Mouse (Mus musculus) midbrain, embryonic 16.5 days (tissue): ENCODE measurements at regions not wholly inside any gene's neighbourhood (a gene's known extent, or its start where the extent isn't known, plus 50 kb on each side); places are given as distances from the start of the nearest gene placed in this dataset.

Experiments
- ATAC-seq: fragments of 200-750 bp; cut with Nextera tagmentation; 2 replicates; pipeline ENCODE4 v1.8.0; 2017; ENCODE audit warnings: moderate TSS enrichment
- H3K27ac ChIP-seq: fragments of 300-500 bp; sonication (generic); 2 replicates; pipeline ENCODE4 v1.5.1; 2014; ENCODE audit warnings: mild to moderate bottlenecking, low read length, mixed read lengths
- H3K27me3 ChIP-seq: fragments of 300-500 bp; sonication (generic); 2 replicates; pipeline ENCODE4 v1.6.1; 2014; ENCODE audit warnings: low read depth, low read length, mixed read lengths; ENCODE audit not compliant: control insufficient read depth, insufficient read depth
- H3K36me3 ChIP-seq: fragments of 300-500 bp; sonication (generic); 2 replicates; pipeline ENCODE4 v1.6.1; 2014; ENCODE audit warnings: mild to moderate bottlenecking, low read length, moderate library complexity, mixed read lengths; ENCODE audit not compliant: control insufficient read depth, insufficient read depth
- H3K4me1 ChIP-seq: fragments of 300-500 bp; sonication (generic); 2 replicates; pipeline ENCODE4 v1.6.1; 2014; ENCODE audit warnings: mild to moderate bottlenecking, low read length, mixed read lengths; ENCODE audit not compliant: control insufficient read depth, insufficient read depth
- H3K4me2 ChIP-seq: fragments of 300-500 bp; sonication (generic); 2 replicates; pipeline ENCODE4 v1.6.1; 2014; ENCODE audit warnings: mild to moderate bottlenecking, low read length, mixed read lengths
- H3K4me3 ChIP-seq: fragments of 300-500 bp; sonication (generic); 2 replicates; pipeline ENCODE4 v1.5.1; 2014; ENCODE audit warnings: low read depth, mild to moderate bottlenecking, low read length, moderate library complexity, mixed read lengths
- H3K9ac ChIP-seq: fragments of 300-500 bp; sonication (generic); 2 replicates; pipeline ENCODE4 v1.6.1; 2014; ENCODE audit warnings: low read depth, low read length, mixed read lengths
- H3K9me3 ChIP-seq: fragments of 300-500 bp; sonication (generic); replicated peaks from 2 replicates; pipeline ENCODE4 v1.6.1; 2014; ENCODE audit warnings: mild to moderate bottlenecking, low read length, mixed read lengths; ENCODE audit not compliant: control insufficient read depth, poor library complexity, severe bottlenecking
- WGBS: fragments of 180-500 bp; shearing (Covaris S2); extraction: QIAGEN DNeasy Blood & Tissue Kit; methylation state at CpG from one replicate; pipeline ENCODE4 v1.1.7; 2014; 5-methylcytosine and 5-hydroxymethylcytosine counted together

DNA sequence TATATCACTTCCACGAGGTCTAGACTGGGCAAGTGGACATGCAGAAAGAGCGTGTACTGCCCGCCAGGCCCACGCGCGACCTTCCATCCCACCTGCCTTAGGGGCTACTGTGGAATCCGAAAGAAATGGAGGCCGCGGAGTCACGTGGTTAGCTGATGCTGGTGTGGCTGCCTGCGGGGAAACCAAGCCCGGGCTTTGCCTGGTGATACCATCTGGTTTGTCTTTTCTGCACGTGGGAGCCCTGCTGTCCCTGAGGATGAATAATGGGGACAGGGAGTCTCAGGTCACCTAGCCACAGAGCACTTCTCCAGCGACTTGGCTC is 86.2 kb downstream of the 2410131K14Rik start:
- no peaks in the 10 kb centered on the region for H3K36me3 ChIP-seq
- peak overlapping the region; percentile 43 for H3K4me3 ChIP-seq
- ATAC-seq, result no peak
- H3K4me1 ChIP-seq, result peaks cover 29% of the 10 kb centered on the region
- H3K27ac ChIP-seq, result no peak overlapping the region
- H3K9ac ChIP-seq, result peak overlapping the region; percentile 4; the same call in 1 of the 2 replicates
- peaks cover 3% of the 10 kb centered on the region for H3K27me3 ChIP-seq
- H3K9me3 ChIP-seq, result no peaks in the 10 kb centered on the region
- peak overlapping the region; percentile 85 for H3K4me2 ChIP-seq
- WGBS, result 22% methylated on average over 14 of the region's 14 CpGs

DNA sequence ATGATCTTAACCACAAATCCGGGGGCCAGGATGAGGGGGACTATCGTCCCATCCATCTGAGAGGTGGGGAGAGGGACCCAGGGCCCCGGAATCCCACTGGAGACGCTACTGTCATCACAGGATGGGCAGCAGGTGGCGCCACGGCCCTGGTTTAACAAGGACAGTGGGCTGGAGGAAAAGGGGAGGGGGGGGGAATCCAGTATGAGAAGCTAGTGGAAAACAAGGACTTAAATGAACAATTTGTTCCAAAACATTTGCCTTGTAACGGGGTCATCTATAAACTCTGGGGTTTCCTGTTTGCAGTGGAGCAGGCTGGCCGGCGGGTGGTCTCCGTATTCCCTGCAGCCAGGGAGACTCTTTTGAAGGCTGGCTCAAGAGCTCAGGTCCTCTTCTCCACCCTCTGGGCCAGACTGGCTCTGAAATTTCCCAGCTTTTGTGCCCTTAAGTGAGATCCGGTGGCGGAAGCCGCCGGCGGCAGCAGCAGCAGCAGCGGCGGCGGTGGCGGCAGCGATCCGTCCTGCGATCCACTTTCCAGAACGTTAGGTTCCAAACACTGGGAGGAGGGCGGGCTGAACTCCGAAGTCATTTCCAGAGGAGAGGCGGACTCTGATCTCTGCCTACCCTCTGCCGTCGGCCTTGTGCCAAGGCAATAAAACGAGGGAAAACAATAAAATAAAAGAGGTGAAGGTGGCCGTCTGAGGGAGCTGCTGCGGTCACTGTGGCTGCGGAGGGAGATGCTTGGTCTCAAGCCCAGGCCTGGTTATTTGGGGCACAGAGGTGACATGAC is 86.8 kb downstream of the 2410131K14Rik start:
- H3K9me3 ChIP-seq, result no peaks in the 10 kb centered on the region
- WGBS, result under 1% methylated on average over 32 of the region's 32 CpGs
- peaks cover 26% of the 10 kb centered on the region for H3K4me1 ChIP-seq
- peaks cover 3% of the 10 kb centered on the region for H3K27me3 ChIP-seq
- peak; percentile 63; the same call in 1 of the 2 replicates for ATAC-seq
- peak overlapping the region; percentile 69 for H3K9ac ChIP-seq
- peak overlapping the region; percentile 85 for H3K4me2 ChIP-seq
- H3K27ac ChIP-seq, result peak overlapping the region; percentile 58; the same call in 1 of the 2 replicates
- no peaks in the 10 kb centered on the region for H3K36me3 ChIP-seq
- H3K4me3 ChIP-seq, result peak overlapping the region; percentile 43

DNA sequence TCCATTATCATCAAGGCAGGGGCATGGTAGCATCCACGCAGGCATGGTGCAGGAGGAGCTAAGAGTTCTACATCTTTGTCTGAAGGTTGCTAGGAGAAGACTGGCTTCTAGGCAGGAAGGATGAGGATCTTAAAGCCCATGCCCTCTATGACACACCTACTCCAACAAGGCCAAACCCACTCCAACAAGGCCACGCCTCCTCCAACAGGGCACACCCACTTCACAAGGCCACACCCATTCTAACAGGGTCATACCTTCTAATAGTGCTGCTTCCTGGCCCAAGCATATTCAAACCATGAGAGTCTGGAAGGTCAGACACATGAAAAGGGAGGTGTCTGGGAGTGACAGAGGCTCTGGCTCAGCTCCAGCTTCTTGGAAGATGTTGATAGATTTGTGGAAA is 89.0 kb downstream of the 2410131K14Rik start:
- H3K9me3 ChIP-seq, result no peaks in the 10 kb centered on the region
- no peak for ATAC-seq
- H3K9ac ChIP-seq, result no peak overlapping the region
- H3K36me3 ChIP-seq, result no peaks in the 10 kb centered on the region
- H3K4me2 ChIP-seq, result no peak overlapping the region
- WGBS, result 93% methylated on average over 2 of the region's 2 CpGs
- H3K27ac ChIP-seq, result no peak overlapping the region
- no peak overlapping the region for H3K4me3 ChIP-seq
- peaks cover 3% of the 10 kb centered on the region for H3K27me3 ChIP-seq
- peaks cover 13% of the 10 kb centered on the region for H3K4me1 ChIP-seq

DNA sequence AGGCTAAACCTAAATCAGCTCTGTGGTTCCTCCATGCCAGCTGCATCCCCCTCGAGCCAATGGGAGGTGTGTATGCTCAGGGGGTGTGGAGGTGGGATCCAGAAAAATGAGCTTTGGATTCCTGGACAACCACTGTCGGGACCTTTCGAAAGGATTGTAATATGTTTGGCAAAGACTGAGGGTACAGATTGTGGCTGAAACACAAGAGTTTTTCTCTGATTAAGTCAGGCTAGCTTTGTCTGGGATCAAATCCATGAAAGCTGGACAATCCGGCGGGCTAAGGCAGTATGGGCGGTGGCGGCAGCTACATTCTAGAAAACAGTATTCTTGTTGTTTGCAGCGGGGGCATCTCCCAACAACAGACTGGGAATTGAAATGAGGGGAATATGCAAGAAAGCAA is 93.2 kb downstream of the 2410131K14Rik start:
- no peak for ATAC-seq
- no peaks in the 10 kb centered on the region for H3K9me3 ChIP-seq
- H3K9ac ChIP-seq, result no peak overlapping the region
- H3K27me3 ChIP-seq, result no peaks in the 10 kb centered on the region; the same call in 1 of the 2 replicates
- H3K4me2 ChIP-seq, result no peak overlapping the region
- H3K4me1 ChIP-seq, result no peaks in the 10 kb centered on the region
- H3K27ac ChIP-seq, result no peak overlapping the region
- H3K4me3 ChIP-seq, result no peak overlapping the region
- no peaks in the 10 kb centered on the region for H3K36me3 ChIP-seq
- WGBS, result 83% methylated on average over 8 of the region's 8 CpGs

DNA sequence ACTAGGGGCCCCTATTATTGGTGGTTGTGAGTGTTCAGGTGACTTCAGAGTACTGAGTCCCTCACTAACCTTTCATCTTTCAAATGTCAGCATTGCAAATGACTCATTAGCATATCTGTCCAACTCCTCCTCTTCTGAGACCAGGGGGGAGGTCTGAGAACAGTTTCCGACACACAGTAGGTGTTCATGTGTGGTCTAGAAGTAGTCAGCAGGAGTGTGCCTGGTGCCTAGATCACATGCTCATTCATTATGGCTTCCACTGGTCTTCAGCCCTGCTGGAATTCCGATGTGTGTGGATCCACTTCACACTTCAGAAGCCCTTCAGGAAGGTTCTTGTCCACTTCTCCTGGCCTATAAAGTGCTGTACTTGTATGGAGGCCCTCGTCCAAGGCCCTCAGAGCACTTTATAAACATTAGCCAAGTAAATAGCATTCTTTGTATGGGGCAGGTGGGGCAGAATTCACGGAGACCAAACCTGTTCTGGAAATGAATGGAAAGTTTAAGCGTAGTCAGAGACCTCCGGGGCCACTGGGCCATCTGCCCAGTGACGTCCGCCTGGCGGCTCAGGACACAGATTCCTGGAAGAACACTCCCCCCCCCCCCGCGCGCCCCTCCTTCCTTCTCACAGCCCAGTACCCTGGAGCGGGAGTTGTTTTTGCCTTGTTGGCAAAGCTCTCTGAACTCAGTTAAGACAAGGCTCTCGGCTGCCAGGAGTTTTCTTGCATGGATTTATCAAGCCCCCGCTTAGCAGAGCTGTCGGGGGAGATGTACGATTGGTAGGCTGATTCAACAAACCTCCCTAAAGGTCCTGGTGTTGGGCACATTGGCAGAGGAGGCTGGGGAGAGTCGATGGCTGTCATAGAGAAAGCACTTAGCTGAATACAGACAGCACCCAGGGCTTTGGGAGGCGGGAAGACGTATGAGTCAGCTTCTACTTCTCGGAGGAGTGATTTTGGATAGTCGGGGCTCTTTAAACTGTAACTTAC is 94.9 kb downstream of the 2410131K14Rik start:
- ATAC-seq, result no peak
- no peak overlapping the region for H3K4me3 ChIP-seq
- H3K4me2 ChIP-seq, result no peak overlapping the region
- WGBS, result 54% methylated on average over 22 of the region's 22 CpGs
- H3K4me1 ChIP-seq, result peaks cover 8% of the 10 kb centered on the region
- H3K9ac ChIP-seq, result no peak overlapping the region
- H3K27me3 ChIP-seq, result no peaks in the 10 kb centered on the region
- H3K36me3 ChIP-seq, result no peaks in the 10 kb centered on the region
- no peaks in the 10 kb centered on the region for H3K9me3 ChIP-seq
- H3K27ac ChIP-seq, result no peak overlapping the region

DNA sequence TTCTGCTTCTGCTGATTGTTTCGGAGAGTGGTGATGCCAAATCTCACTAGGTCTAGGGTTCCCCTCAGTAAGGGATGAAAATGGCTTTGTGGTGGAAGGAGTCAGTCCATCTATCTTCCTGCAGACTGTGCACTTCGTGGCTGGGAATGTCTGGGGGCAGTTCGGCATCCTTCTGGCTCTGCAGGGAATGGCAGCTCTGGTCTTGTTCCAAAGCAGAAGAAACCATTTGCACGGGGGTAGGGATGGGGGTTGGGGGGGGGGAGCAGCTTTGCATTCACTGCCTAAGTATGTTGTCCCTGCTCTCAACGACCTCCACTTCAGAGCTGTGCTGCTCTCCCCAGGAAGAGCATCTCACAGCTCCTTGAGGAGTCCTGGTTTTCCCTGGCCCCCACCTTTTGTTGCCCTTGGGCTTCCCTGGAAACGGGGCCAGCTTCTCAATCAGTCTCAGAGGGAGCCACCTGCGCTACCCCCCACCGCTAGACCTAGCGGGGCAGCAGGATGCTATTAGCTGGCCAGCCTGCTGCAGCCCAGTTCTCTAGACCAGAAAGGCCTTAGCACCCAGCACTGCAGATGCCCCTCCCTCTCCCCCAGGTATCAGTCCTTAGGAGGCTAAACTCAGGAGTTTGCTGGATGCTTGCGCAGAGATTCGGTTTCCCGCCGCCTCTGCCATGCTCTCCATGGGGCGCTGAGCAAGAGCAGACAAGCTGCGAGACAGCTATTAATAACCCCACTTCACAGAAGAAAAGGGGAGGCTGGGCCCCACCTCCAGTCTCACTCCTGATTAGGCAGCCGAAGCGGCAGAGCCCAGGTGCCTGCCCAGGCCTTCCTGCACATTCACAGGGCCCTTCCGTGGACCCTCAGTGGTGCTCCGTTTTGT is 98.7 kb downstream of the 2410131K14Rik start:
- Histone ChIP-seq H3K27ac (no peak overlapping the region), H3K9ac (peak overlapping the region; percentile 28; the same call in 1 of the 2 replicates), H3K9me3 (no peaks in the 10 kb centered on the region), H3K4me3 (no peak overlapping the region), H3K4me1 (peaks cover 8% of the 10 kb centered on the region), H3K36me3 (no peaks in the 10 kb centered on the region), H3K4me2 (0 out of 2 replicates have a peak overlapping the region, but pooled peaks have one; percentile 23), H3K27me3 (no peaks in the 10 kb centered on the region)
- 22% methylated on average over 19 of the region's 19 CpGs for WGBS
- ATAC-seq, result no peak

DNA sequence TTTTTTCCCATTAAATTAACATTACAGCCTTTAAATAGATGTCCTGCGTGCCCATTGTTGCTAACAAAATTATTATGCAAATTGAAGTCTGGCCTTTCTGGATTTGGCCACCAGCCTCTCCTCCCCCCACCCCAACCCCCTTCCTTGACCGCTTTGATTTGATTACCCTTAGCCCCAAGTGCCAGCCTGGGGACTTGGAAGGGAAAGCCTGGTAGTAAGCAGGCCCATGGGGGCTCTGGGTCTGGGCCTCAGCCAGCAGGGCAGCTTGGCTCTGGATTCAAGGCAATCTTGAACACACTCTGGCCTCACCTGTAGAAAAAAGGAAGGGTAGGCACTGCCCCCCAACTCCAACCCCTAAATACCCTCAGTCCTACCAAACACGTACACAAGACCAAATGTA is 100.2 kb downstream of the 2410131K14Rik start:
- Histone ChIP-seq H3K9ac (no peak overlapping the region), H3K4me3 (no peak overlapping the region), H3K4me1 (peaks cover 8% of the 10 kb centered on the region), H3K27ac (no peak overlapping the region), H3K9me3 (no peaks in the 10 kb centered on the region), H3K27me3 (no peaks in the 10 kb centered on the region), H3K4me2 (no peak overlapping the region), H3K36me3 (no peaks in the 10 kb centered on the region)
- ATAC-seq, result no peak
- 52% methylated on average over 3 of the region's 3 CpGs for WGBS

DNA sequence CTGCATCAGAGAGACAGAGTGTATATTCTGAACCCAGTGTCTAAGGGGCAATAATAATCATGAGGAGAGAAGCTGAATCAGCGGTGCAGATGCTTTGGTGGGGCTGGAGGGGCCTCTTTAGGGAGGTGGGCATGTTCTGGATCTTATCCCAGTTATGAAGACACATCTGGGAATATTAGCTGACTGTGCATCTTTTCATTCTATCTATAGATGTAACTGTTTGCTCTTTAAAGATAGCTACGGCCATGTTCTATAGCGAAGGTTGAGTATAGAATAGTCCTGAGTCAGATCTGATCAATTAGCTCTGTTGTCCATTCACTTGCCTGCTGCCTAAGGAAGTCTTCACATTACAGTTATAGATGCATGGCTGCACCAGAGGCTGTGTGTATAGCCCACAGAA is 104.0 kb downstream of the 2410131K14Rik start:
- H3K9me3 ChIP-seq, result no peaks in the 10 kb centered on the region
- H3K27me3 ChIP-seq, result no peaks in the 10 kb centered on the region
- H3K9ac ChIP-seq, result no peak overlapping the region
- ATAC-seq, result no peak
- no peak overlapping the region for H3K4me2 ChIP-seq
- peaks cover 2% of the 10 kb centered on the region for H3K4me1 ChIP-seq
- no peak overlapping the region for H3K4me3 ChIP-seq
- no peak overlapping the region for H3K27ac ChIP-seq
- WGBS, result 96% methylated on average over 3 of the region's 3 CpGs
- H3K36me3 ChIP-seq, result no peaks in the 10 kb centered on the region
